In the genomic region with DNA sequence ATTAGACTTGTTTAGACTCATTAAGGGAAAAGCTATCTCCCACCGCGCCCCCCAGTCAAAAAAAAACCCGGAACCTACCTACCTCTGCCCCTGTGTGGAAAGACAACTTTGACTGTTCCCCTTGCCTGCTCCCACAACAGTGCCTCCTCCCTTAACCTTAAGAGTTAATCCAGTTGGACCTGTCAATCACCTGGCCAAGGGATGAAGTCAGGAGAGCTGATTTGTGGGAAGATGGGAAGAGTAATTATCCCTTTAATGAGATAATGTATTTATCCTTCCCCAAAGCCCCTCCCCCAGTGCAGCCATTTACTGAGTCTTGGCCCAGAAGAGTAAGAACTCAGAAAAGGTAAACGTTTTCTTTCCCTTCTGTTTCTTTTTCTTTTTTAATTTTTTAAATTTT, we compare ENCODE assay signal across 30 mouse cellular contexts. TPM values are rescaled to one million over a fixed set of nuclear protein-coding genes. Genes with fewer than 3 reads are reported as not detected.
DNase-seq lines count a peak whose midpoint lies in the region; ATAC-seq and TF ChIP-seq lines count a peak whose summit lies in the region.
"Had no signal": no experiment of that assay in that cellular context is flagged by ENCODE, and none has a peak within 500 bp of the region (broad histone marks: within the 10 kb centered on the region; RNA-seq: fewer than 3 reads in every experiment).

No protein-coding gene starts in this region.

- ATAC-seq in liver, embryonic 11.5 days (replicated peaks; ENCODE audit: low FRiP score) = no peak
- ATAC-seq: activated CD4-positive, CD25-positive, alpha-beta regulatory T cell, adult 4 months; CD4-positive, CD25-positive, alpha-beta regulatory T cell, adult 4 months; forebrain, embryonic 14.5 days; forebrain, embryonic 16.5 days; Patski had no signal

- DNase-seq in retina, postnatal 1 day = peak; percentile 77
- no peak for DNase-seq in retina, embryonic 14.5 days (ENCODE audit: low spot score)
- no peak for DNase-seq in adrenal gland, adult 2 months
- no peak for DNase-seq in liver, embryonic 11.5 days (ENCODE audit: low spot score)
- DNase-seq: adrenal gland, postnatal 10 days; adrenal gland, postnatal 25 days; cerebellum, adult 11 months; cerebellum, adult 18-20 months; cerebellum, adult 8-10 months; cerebellum, adult 9-11 months; cerebellum, postnatal 14 days; cerebellum, postnatal 36 days; embryo, embryonic 11 days had no signal

- H3ac ChIP-seq in myocyte (ENCODE audit: control insufficient read depth, insufficient read length) = no peak overlapping the region

- H3K4me1 ChIP-seq in liver, embryonic 11.5 days (replicated peaks; ENCODE audit: control insufficient read depth, insufficient read depth, low read length) = no peaks in the 10 kb centered on the region

- no peak overlapping the region for H3K4me2 ChIP-seq in myocyte (ENCODE audit: low read depth)
- H3K4me2 ChIP-seq in liver, embryonic 11.5 days = no peak overlapping the region
- H3K4me2 ChIP-seq: embryonic facial prominence, embryonic 13.5 days; embryonic facial prominence, embryonic 15.5 days; forebrain, embryonic 12.5 days had no signal

- no peaks in the 10 kb centered on the region for H3K9me3 ChIP-seq in liver, embryonic 11.5 days (ENCODE audit: control insufficient read depth, low read length)
- H3K9me3 ChIP-seq: embryonic facial prominence, embryonic 13.5 days; embryonic facial prominence, embryonic 15.5 days; forebrain, embryonic 10.5 days; forebrain, embryonic 12.5 days; G1E had no signal

- no peak overlapping the region for H3K9ac ChIP-seq in liver, embryonic 11.5 days (ENCODE audit: low read depth, low read length)
- H3K9ac ChIP-seq: embryonic facial prominence, embryonic 13.5 days; embryonic facial prominence, embryonic 15.5 days; forebrain, embryonic 12.5 days had no signal

- H3K79me2 ChIP-seq in myocyte (ENCODE audit: control insufficient read depth, insufficient read depth) = no peaks in the 10 kb centered on the region

- 67% methylated on average over 4 of the region's 4 CpGs for WGBS in liver, embryonic 11.5 days

- no peak overlapping the region for H3K4me3 ChIP-seq in myocyte
- H3K4me3 ChIP-seq in liver, embryonic 11.5 days (ENCODE audit: low read depth, low read length) = no peak overlapping the region
- H3K4me3 ChIP-seq: embryonic facial prominence, embryonic 13.5 days; embryonic facial prominence, embryonic 15.5 days; erythroblast, embryonic 14.5 days; forebrain, embryonic 10.5 days; forebrain, embryonic 12.5 days had no signal

- H3K36me3 ChIP-seq in myocyte (ENCODE audit: control insufficient read depth, insufficient read depth) = no peaks in the 10 kb centered on the region
- H3K36me3 ChIP-seq in liver, embryonic 11.5 days (ENCODE audit: control insufficient read depth, insufficient read depth, low read length) = no peaks in the 10 kb centered on the region
- H3K36me3 ChIP-seq: embryonic facial prominence, embryonic 13.5 days; embryonic facial prominence, embryonic 15.5 days; forebrain, embryonic 10.5 days; forebrain, embryonic 12.5 days; G1E had no signal

- H3K27ac ChIP-seq in liver, embryonic 11.5 days (ENCODE audit: low read depth, low read length) = no peak overlapping the region
- H3K27ac ChIP-seq: embryonic facial prominence, embryonic 13.5 days; embryonic facial prominence, embryonic 15.5 days; forebrain, embryonic 12.5 days had no signal

- H3K27me3 ChIP-seq in myocyte (ENCODE audit: control insufficient read depth, insufficient read depth, insufficient read length) = peaks cover 22% of the 10 kb centered on the region
- H3K27me3 ChIP-seq in liver, embryonic 11.5 days (replicated peaks; ENCODE audit: control insufficient read depth, insufficient read depth, low read length) = peaks cover 10% of the 10 kb centered on the region; the same call in 1 of the 2 replicates
- H3K27me3 ChIP-seq: embryonic facial prominence, embryonic 13.5 days; embryonic facial prominence, embryonic 15.5 days had no signal

- TF ChIP-seq POLR2A in myocyte (IDR thresholded peaks at IDR 0.05; ENCODE audit: insufficient read length, low read depth) = no peak

TF ChIP-seq in myocyte, 11 proteins besides CTCF, POLR2A, EP300 and RAD21:
- TF ChIP-seq E2F4 (IDR thresholded peaks at IDR 0.05; ENCODE audit: insufficient read depth) (no peak), REST (IDR thresholded peaks at IDR 0.05; ENCODE audit: insufficient read depth, insufficient read length) (no peak), CEBPB (IDR thresholded peaks at IDR 0.05; ENCODE audit: insufficient read depth, poor library complexity, severe bottlenecking) (no peak), MYOD1 (IDR thresholded peaks at IDR 0.05; ENCODE audit: control insufficient read depth in 1 of 3, insufficient read length in 2 of 3, low read depth in 2 of 3) (peak in 2 of 3 experiments; percentile 33 to 49), POLR2AphosphoS2 (IDR thresholded peaks at IDR 0.05; ENCODE audit: insufficient read length, low read depth) (no peak)
TF ChIP-seq in myocyte: peak in this region for 1.

RNA-seq across cellular contexts. Expression of gene Gng13, which starts 28.0 kb away (rescaled TPM):
- polyA plus RNA-seq in myocyte (2012; fragmentation: generic; extraction: Trizol) = 0.24 TPM
- total RNA-seq in adrenal gland, adult 2 months (2021) = 1 to 10 TPM; 1.1 to 1.4 TPM
- polyA plus RNA-seq in adrenal gland, adult 2 months (2012; rRNA removed) = not detected in 2 replicates
- polyA plus RNA-seq in liver, embryonic 11.5 days (2014; fragmentation: Nextera tagmentation; extraction: Ambion mirVana) = 0.42 and 1.3 TPM in 2 replicates
- total RNA-seq: adrenal gland, postnatal 25 days; common myeloid progenitor, adult 5-6 weeks had no signal
- polyA plus RNA-seq: activated CD4-positive, CD25-positive, alpha-beta regulatory T cell, adult 4 months; CD4-positive, CD25-positive, alpha-beta regulatory T cell, adult 4 months; erythroblast, embryonic 14.5 days; G1E; Patski had no signal

RNA-seq across cellular contexts. Expression of gene Chtf18, which starts 38.3 kb away (rescaled TPM):
- 7.2 TPM for polyA plus RNA-seq in myocyte (2012; fragmentation: generic; extraction: Trizol)
- total RNA-seq in adrenal gland, adult 2 months (2021) = 1 to 10 TPM; 1.8 to 2.3 TPM
- polyA plus RNA-seq in adrenal gland, adult 2 months (2012; rRNA removed) = 3.0 and 4.1 TPM in 2 replicates
- polyA plus RNA-seq in liver, embryonic 11.5 days (2014; fragmentation: Nextera tagmentation; extraction: Ambion mirVana) = 32.0 and 35.6 TPM in 2 replicates

RNA-seq across cellular contexts. Expression of gene Rpusd1, which starts 38.5 kb away (rescaled TPM):
- 13.0 TPM for polyA plus RNA-seq in myocyte (2012; fragmentation: generic; extraction: Trizol)
- total RNA-seq in adrenal gland, adult 2 months (2021) = 10 to 100 TPM; 10.3 to 14.6 TPM
- polyA plus RNA-seq in adrenal gland, adult 2 months (2012; rRNA removed) = 87.7 and 100 TPM in 2 replicates
- 16.6 and 17.5 TPM in 2 replicates for polyA plus RNA-seq in liver, embryonic 11.5 days (2014; fragmentation: Nextera tagmentation; extraction: Ambion mirVana)

RNA-seq across cellular contexts. Expression of gene Mslnl, which starts 46.9 kb away (rescaled TPM):
- polyA plus RNA-seq in myocyte (2012; fragmentation: generic; extraction: Trizol) = not detected
- not detected for total RNA-seq in adrenal gland, adult 2 months (2021)
- 0.18 and 0.26 TPM in 2 replicates for polyA plus RNA-seq in adrenal gland, adult 2 months (2012; rRNA removed)
- not detected in 2 replicates for polyA plus RNA-seq in liver, embryonic 11.5 days (2014; fragmentation: Nextera tagmentation; extraction: Ambion mirVana)
- total RNA-seq: adrenal gland, adult 18-20 months; adrenal gland, postnatal 10 days; adrenal gland, postnatal 25 days; adrenal gland, postnatal 4 days; CH12.LX; common myeloid progenitor, adult 5-6 weeks; G1E had no signal
- polyA plus RNA-seq: brain, embryonic 14.5 days; CD4-positive, CD25-positive, alpha-beta regulatory T cell, adult 4 months; embryonic facial prominence, embryonic 13.5 days; erythroblast, embryonic 14.5 days; forebrain, embryonic 10.5 days; forebrain, embryonic 14.5 days; forebrain, embryonic 16.5 days; G1E; Patski had no signal
